Mouse (Mus musculus) ES-E14 (cell line): Measurements from ENCODE around the gene Tsks. TPM values are rescaled to one million over a fixed set of nuclear protein-coding genes. Genes with fewer than 3 reads are reported as not detected.

ENCODE experiments used
- DNase-seq: peaks from one replicate; pipeline ENCODE4 v3.0.0-alpha.2; 2013; ENCODE audit warnings: low read depth, low spot score
- H3K27ac ChIP-seq: 2 replicates; pipeline ENCODE4 v1.5.1; 2012; ENCODE audit warnings: low read depth, mild to moderate bottlenecking, low read length, moderate library complexity, mixed read lengths; ENCODE audit not compliant: poor library complexity, insufficient read depth, severe bottlenecking
- H3K36me3 ChIP-seq: 2 replicates; pipeline ENCODE4 v1.6.1; 2012; ENCODE audit warnings: mild to moderate bottlenecking, low read length, moderate library complexity, mixed read lengths; ENCODE audit not compliant: control insufficient read depth, poor library complexity, insufficient read depth, severe bottlenecking
- H3K4me1 ChIP-seq, 2 experiments: fragments of 150-350 bp in 1 of 2; sonication (generic) in 1 of 2; 2 replicates each; pipeline ENCODE4 v1.6.1; 2012; ENCODE audit warnings: low read length in 2 of 2, mild to moderate bottlenecking in 1 of 2, mixed read lengths in 1 of 2; ENCODE audit not compliant: control insufficient read depth in 2 of 2, insufficient read depth in 2 of 2, poor library complexity in 1 of 2
- H3K4me3 ChIP-seq, 2 experiments: fragments of 150-350 bp in 1 of 2; sonication (generic) in 1 of 2; 2 replicates each; pipeline ENCODE4 v1.5.1; 2012; ENCODE audit warnings: low read length in 2 of 2, low read depth in 1 of 2, mild to moderate bottlenecking in 1 of 2, mixed read lengths in 1 of 2; ENCODE audit not compliant: insufficient read depth in 1 of 2, poor library complexity in 1 of 2, severe bottlenecking in 1 of 2
- H3K9ac ChIP-seq: 2 replicates; pipeline ENCODE4 v1.6.1; 2012; ENCODE audit warnings: low read depth, mild to moderate bottlenecking, low read length, mixed read lengths; ENCODE audit not compliant: poor library complexity, insufficient read depth, severe bottlenecking
- H3K9me3 ChIP-seq: fragments of 150-350 bp; sonication (generic); 2 replicates; pipeline ENCODE4 v1.6.1; 2012; ENCODE audit warnings: low read depth, mild to moderate bottlenecking, low read length; ENCODE audit not compliant: control insufficient read depth, insufficient read depth
- CHD2 ChIP-seq: IDR thresholded peaks from 2 replicates; pipeline ENCODE4 v1.6.1; 2014; ENCODE audit warnings: mild to moderate bottlenecking, low read depth, low read length, inconsistent platforms
- HCFC1 ChIP-seq: IDR thresholded peaks from 2 replicates; pipeline ENCODE4 v1.6.1; 2012; ENCODE audit warnings: low read length, inconsistent platforms, borderline replicate concordance; ENCODE audit not compliant: insufficient read depth
- MAFK ChIP-seq: IDR thresholded peaks from 2 replicates; pipeline ENCODE4 v1.6.1; 2014; ENCODE audit warnings: mild to moderate bottlenecking, low read depth, low read length, inconsistent platforms; ENCODE audit not compliant: insufficient read depth
- ZC3H11A ChIP-seq: IDR thresholded peaks from 2 replicates; pipeline ENCODE4 v1.6.1; 2012; ENCODE audit warnings: low read depth, mild to moderate bottlenecking, inconsistent platforms, low read length, borderline replicate concordance
- ZNF384 ChIP-seq: IDR thresholded peaks from 2 replicates; pipeline ENCODE4 v1.6.1; 2012; ENCODE audit warnings: low read depth, low read length, inconsistent platforms
- in situ Hi-C, 2 experiments: fragments of 600-800 bp; cut with MboI; formaldehyde crosslinking; loops; one replicate each; pipeline ENCODE4 v1.15.1; 2025; ENCODE audit warnings: low sequenced_read_pairs in 2 of 2, inconsistent platforms in 1 of 2; ENCODE audit not compliant: unreplicated experiment in 2 of 2
- total RNA-seq: library from RNA; depleted of rRNA; stranded (reverse); fragments of 300-350 nt; gene quantifications from 2 replicates; pipeline ENCODE4 v1.2.3, GENCODE M21; 2012

Gene Tsks
- total RNA-seq, 1 experiment = 0.49 TPM

DNA sequence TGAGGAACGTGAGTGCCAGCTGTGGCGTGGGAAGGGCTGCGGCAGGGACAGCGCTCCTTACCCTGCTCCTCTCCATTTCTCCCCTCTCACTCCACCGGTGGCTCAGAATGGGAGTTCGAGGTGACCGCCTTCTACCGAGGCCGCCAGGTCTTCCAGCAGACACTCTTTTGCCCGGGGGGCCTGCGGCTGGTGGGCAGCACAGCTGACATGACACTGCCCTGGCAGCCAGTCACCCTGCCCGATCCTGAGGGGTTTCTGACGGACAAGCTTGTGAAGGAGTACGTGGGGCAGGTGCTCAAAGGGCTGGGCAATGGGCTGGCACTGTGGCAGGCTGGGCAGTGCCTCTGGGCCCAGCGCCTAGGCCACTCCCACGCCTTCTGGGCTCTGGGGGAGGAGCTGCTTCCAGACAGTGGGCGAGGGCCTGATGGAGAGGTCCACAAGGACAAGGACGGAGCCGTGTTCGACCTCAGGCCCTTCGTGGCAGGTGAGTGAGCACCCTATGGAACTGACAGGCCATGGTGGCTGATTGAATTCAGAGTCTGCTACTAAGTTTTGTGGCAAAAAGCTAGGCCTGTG lies 57.6 kb downstream of the Tsks start:
- no peak for TF ChIP-seq HCFC1
- no peak for DNase-seq
- Histone ChIP-seq H3K27ac (no peak overlapping the region), H3K9me3 (no peaks in the 10 kb centered on the region), H3K36me3 (peaks cover 44% of the 10 kb centered on the region), H3K4me1 (peaks cover 2 to 9% of the 10 kb centered on the region in 2 experiments; a peak in 1 of 4 replicates), H3K9ac (no peak overlapping the region), H3K4me3 (no peak overlapping the region)
- in situ Hi-C loops = no loop called here

- no peaks in the 10 kb centered on the region for H3K9me3 ChIP-seq
- no peak overlapping the region for H3K27ac ChIP-seq
- peaks cover 62% of the 10 kb centered on the region for H3K36me3 ChIP-seq
- peaks cover 2 to 5% of the 10 kb centered on the region in 2 experiments; a peak in 1 of 4 replicates for H3K4me1 ChIP-seq
- no peak overlapping the region for H3K4me3 ChIP-seq
- H3K9ac ChIP-seq = no peak overlapping the region
- in situ Hi-C loops = no loop called here
- no peak for DNase-seq
- TF ChIP-seq CHD2 = no peak
- TF ChIP-seq HCFC1 = no peak
- no peak for TF ChIP-seq MAFK
- no peak for TF ChIP-seq ZNF384
- TF ChIP-seq ZC3H11A = no peak
Measured at GRCm38 (mm10) chr7:45002440-45002839, 59.4 kb downstream of the Tsks start.

DNA sequence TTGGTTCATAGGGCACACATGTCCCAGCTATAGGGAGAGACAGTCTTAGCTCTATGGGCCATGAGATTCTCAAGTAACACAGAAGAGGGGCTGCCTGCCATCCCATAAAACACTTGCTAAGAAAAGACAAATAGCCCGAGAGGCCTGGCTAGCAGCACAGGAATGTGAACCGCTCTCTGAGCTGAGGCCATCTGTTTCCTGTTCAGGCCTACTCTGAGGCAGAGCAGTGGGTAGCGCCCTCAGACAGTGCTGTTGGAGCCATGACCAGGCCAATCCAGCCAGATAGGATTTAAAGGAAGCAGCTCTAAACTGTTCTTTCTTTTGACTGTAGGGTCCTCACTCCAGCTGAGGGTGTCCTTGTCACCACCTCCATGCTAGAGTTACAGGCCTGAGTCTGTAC lies 61.5 kb downstream of the Tsks start:
- Histone ChIP-seq H3K27ac (no peak overlapping the region), H3K9me3 (no peaks in the 10 kb centered on the region), H3K4me3 (no peak overlapping the region), H3K4me1 (peaks cover 0 to 14% of the 10 kb centered on the region in 2 experiments; a peak in 2 of 4 replicates), H3K36me3 (peaks cover 77% of the 10 kb centered on the region), H3K9ac (no peak overlapping the region)
- no peak for TF ChIP-seq ZC3H11A
- no peak for TF ChIP-seq ZNF384
- in situ Hi-C loops = no loop called here
- no peak for DNase-seq

- peaks cover 0 to 12% of the 10 kb centered on the region in 2 experiments; a peak in 2 of 4 replicates for H3K4me1 ChIP-seq
- no peak overlapping the region for H3K4me3 ChIP-seq
- in situ Hi-C loops = no loop called here
- H3K9me3 ChIP-seq = no peaks in the 10 kb centered on the region
- no peak for TF ChIP-seq ZC3H11A
- no peak for TF ChIP-seq MAFK
- peak; percentile 76; the same call in 1 of the 2 replicates for TF ChIP-seq HCFC1
- TF ChIP-seq ZNF384 = no peak
- no peak overlapping the region for H3K27ac ChIP-seq
- no peak for DNase-seq
- no peak overlapping the region for H3K9ac ChIP-seq
- H3K36me3 ChIP-seq = peaks cover 78% of the 10 kb centered on the region
Measured at GRCm38 (mm10) chr7:45005321-45005992, 62.5 kb downstream of the Tsks start.

GRCm38 (mm10) chr7:45006503-45006902 lies 63.5 kb downstream of the Tsks start:
- Histone ChIP-seq H3K36me3 (peaks cover 72% of the 10 kb centered on the region), H3K27ac (no peak overlapping the region), H3K9ac (no peak overlapping the region), H3K4me1 (peaks cover 0 to 12% of the 10 kb centered on the region in 2 experiments; a peak in 2 of 4 replicates), H3K4me3 (no peak overlapping the region), H3K9me3 (no peaks in the 10 kb centered on the region)
- DNase-seq = no peak
- TF ChIP-seq MAFK (no peak), CHD2 (no peak), ZC3H11A (no peak), HCFC1 (no peak), ZNF384 (no peak)
- in situ Hi-C loops = no loop called here
